24 mouse cellular contexts compared by ENCODE assay signal in the genomic region with DNA sequence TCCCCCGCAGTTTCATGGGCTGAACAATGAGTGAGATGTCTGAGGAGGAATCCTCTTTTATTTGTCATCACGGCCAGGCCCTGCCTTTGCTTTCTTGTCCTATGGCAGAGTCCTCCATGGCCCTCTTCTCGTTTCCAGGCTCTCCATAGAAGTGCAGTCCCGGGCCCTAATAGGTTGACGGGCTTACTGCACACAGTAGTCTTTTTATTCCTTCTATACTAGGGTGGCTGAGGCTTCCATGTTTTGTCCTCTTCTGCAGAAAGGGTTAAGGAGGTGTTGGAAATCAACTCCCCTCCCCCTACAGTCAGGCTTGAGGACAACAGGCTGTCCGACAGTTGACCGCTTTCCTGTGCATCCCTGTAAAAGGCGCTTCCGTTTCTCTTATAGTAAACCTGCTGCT.
"Had no signal": no experiment of that assay in that cellular context is flagged by ENCODE, and none has a peak within 500 bp of the region (broad histone marks: within the 10 kb centered on the region; RNA-seq: fewer than 3 reads in every experiment).

No protein-coding gene starts in this region.

- H3K27ac ChIP-seq: gastrocnemius, adult 2 months; heart, embryonic 10.5 days; hindbrain, embryonic 13.5 days; hindbrain, embryonic 15.5 days; intestine, embryonic 15.5 days; layer of hippocampus, adult 2 months; left cerebral cortex, adult 2 months; limb, embryonic 10.5 days; limb, embryonic 12.5 days; liver, embryonic 13.5 days had no signal

- H3K9ac ChIP-seq: heart, embryonic 12.5 days; hindbrain, embryonic 13.5 days; hindbrain, embryonic 15.5 days; intestine, embryonic 15.5 days; limb, embryonic 12.5 days; liver, embryonic 13.5 days had no signal

- DNase-seq: gastrocnemius, adult 2 months; gastrocnemius, postnatal 10 days; gastrocnemius, postnatal 25 days; heart, postnatal 10 days; heart, postnatal 4 days; kidney, adult 18-20 months; kidney, adult 8-10 months; kidney, postnatal 10 days; kidney, postnatal 25 days; kidney, postnatal 4 days; liver; liver, embryonic 13.5 days had no signal

- H3K4me1 ChIP-seq: hindbrain, embryonic 15.5 days; intestine, embryonic 15.5 days; limb, embryonic 10.5 days; limb, embryonic 12.5 days had no signal

- H3K9me3 ChIP-seq: heart, embryonic 10.5 days; heart, embryonic 12.5 days; hindbrain, embryonic 13.5 days; hindbrain, embryonic 15.5 days; intestine, embryonic 15.5 days; limb, embryonic 10.5 days; limb, embryonic 12.5 days; liver, embryonic 13.5 days had no signal

- H3K27me3 ChIP-seq: heart, embryonic 12.5 days; hindbrain, embryonic 15.5 days; intestine, embryonic 15.5 days; liver, embryonic 13.5 days had no signal

- H3K36me3 ChIP-seq: hindbrain, embryonic 15.5 days; intestine, embryonic 15.5 days had no signal

- ATAC-seq: inflammation-experienced regulatory T-cells, adult 6 months; intestine, embryonic 15.5 days; intestine, postnatal 0 days had no signal

- H3K4me2 ChIP-seq: heart, embryonic 12.5 days; hindbrain, embryonic 13.5 days; hindbrain, embryonic 15.5 days; intestine, embryonic 15.5 days; limb, embryonic 12.5 days; liver, embryonic 11.5 days; liver, embryonic 13.5 days had no signal

- H3K4me3 ChIP-seq: gastrocnemius, adult 2 months; heart, embryonic 10.5 days; heart, embryonic 12.5 days; hindbrain, embryonic 13.5 days; hindbrain, embryonic 15.5 days; intestine, embryonic 15.5 days; layer of hippocampus, adult 2 months; left cerebral cortex, adult 2 months; limb, embryonic 10.5 days; limb, embryonic 12.5 days; liver, embryonic 13.5 days had no signal
